Mouse (Mus musculus) megakaryocyte, embryonic 14.5 days (primary cell): ENCODE measurements around the gene Simc1. TPM values are rescaled to one million over a fixed set of nuclear protein-coding genes. Genes with fewer than 3 reads are reported as not detected.
"Not testable (repeated sequence)": the region's sequence is repeated elsewhere in the genome, so short reads cannot be mapped to it uniquely, and the experiment has no call there.

Experiments used
- H3K27me3 ChIP-seq: replicated peaks from 2 replicates; pipeline ENCODE3; 2012; ENCODE audit warnings: inconsistent platforms
- H3K36me3 ChIP-seq: replicated peaks from 2 replicates; pipeline ENCODE3; 2012; ENCODE audit warnings: low read length, inconsistent platforms, mixed read lengths
- H3K4me1 ChIP-seq: 2 replicates; pipeline ENCODE4 v1.6.1; 2012; ENCODE audit warnings: inconsistent platforms
- H3K4me3 ChIP-seq: replicated peaks from 2 replicates; pipeline ENCODE3; 2012; ENCODE audit warnings: moderate library complexity, mild to moderate bottlenecking, inconsistent platforms
- H3K9me3 ChIP-seq: 2 replicates; pipeline ENCODE4 v1.6.1; 2012; ENCODE audit warnings: inconsistent platforms
- FLI1 ChIP-seq: IDR thresholded peaks from 2 replicates; pipeline ENCODE4 v1.6.1; 2012; ENCODE audit warnings: low read length, inconsistent platforms, mixed read lengths
- GATA1 ChIP-seq: IDR thresholded peaks from 3 replicates; pipeline ENCODE4 v1.6.1; 2012; ENCODE audit warnings: mixed read lengths, low read length, inconsistent platforms, borderline replicate concordance
- polyA plus RNA-seq: library from polyadenylated mRNA; stranded (reverse); fragments of >175 nt; gene quantifications from 2 replicates; pipeline ENCODE4 v1.2.3, GENCODE M21; 2012; ENCODE audit warnings: low replicate concordance; ENCODE audit not compliant: insufficient read depth

Gene Simc1
- polyA plus RNA-seq, 1 experiment = 0.06 TPM

GRCm38 (mm10) chr13:54481498-54481897, 22.1 kb upstream of the Simc1 start:
- Histone ChIP-seq H3K36me3 (no peaks in the 10 kb centered on the region), H3K4me3 (no peak overlapping the region), H3K4me1 (peaks cover 4% of the 10 kb centered on the region), H3K27me3 (peaks cover 25% of the 10 kb centered on the region), H3K9me3 (peaks cover 6% of the 10 kb centered on the region)
- no peak for TF ChIP-seq GATA1
- no peak for TF ChIP-seq FLI1

GRCm38 (mm10) chr13:54490411-54490810, 13.2 kb upstream of the Simc1 start:
- H3K4me3 ChIP-seq = no peak overlapping the region
- peaks cover 39% of the 10 kb centered on the region for H3K4me1 ChIP-seq
- peaks cover 31% of the 10 kb centered on the region for H3K27me3 ChIP-seq
- H3K9me3 ChIP-seq = no peaks in the 10 kb centered on the region
- H3K36me3 ChIP-seq = no peaks in the 10 kb centered on the region
- no peak for TF ChIP-seq GATA1
- no peak for TF ChIP-seq FLI1

DNA sequence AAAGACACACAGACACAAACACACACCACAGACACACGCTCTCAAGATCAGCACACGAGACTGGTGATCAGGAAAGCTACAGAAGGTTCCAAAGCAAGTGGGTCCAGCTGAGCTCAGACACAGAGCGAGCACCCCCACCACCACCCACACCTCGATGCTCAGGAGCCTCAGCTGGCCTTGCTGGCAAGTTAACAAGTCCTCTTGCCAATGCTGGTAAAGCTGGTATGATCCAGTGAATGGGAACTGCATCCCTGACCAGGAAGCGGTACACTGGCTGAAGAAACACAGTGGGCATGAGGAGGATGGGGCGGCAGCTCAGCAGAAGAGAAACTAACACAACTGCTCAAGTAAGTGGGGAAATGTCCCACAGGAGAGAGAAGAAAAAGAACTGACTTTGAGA, 12.2 kb upstream of the Simc1 start:
- no peaks in the 10 kb centered on the region for H3K9me3 ChIP-seq
- H3K4me3 ChIP-seq = no peak overlapping the region
- peaks cover 47% of the 10 kb centered on the region for H3K4me1 ChIP-seq
- H3K27me3 ChIP-seq = peaks cover 31% of the 10 kb centered on the region
- TF ChIP-seq GATA1 (no peak), FLI1 (no peak)
- no peaks in the 10 kb centered on the region for H3K36me3 ChIP-seq

GRCm38 (mm10) chr13:54499551-54499950, 4.0 kb upstream of the Simc1 start:
- peaks cover 10% of the 10 kb centered on the region for H3K27me3 ChIP-seq
- H3K4me3 ChIP-seq, H3K9me3 ChIP-seq, H3K36me3 ChIP-seq: not testable (repeated sequence)
- H3K4me1 ChIP-seq = peaks cover 54% of the 10 kb centered on the region

- Histone ChIP-seq H3K27me3 (peaks cover 10% of the 10 kb centered on the region), H3K9me3 (no peaks in the 10 kb centered on the region), H3K4me3 (no peak overlapping the region), H3K36me3 (no peaks in the 10 kb centered on the region), H3K4me1 (peaks cover 47% of the 10 kb centered on the region)
- TF ChIP-seq FLI1 (no peak), GATA1 (no peak)
Observed at GRCm38 (mm10) chr13:54501352-54501751, 2.2 kb upstream of the Simc1 start.

- no peaks in the 10 kb centered on the region for H3K36me3 ChIP-seq
- H3K4me3 ChIP-seq = peak overlapping the region; percentile 42
- peaks cover 46% of the 10 kb centered on the region for H3K4me1 ChIP-seq
- H3K27me3 ChIP-seq = peaks cover 10% of the 10 kb centered on the region
- no peaks in the 10 kb centered on the region for H3K9me3 ChIP-seq
- TF ChIP-seq FLI1 = no peak
- TF ChIP-seq GATA1 = no peak
Observed at GRCm38 (mm10) chr13:54501957-54502690, 1.5 kb upstream of the Simc1 start.

GRCm38 (mm10) chr13:54503278-54503603, 338 bp upstream of the Simc1 start:
- Histone ChIP-seq H3K9me3 (no peaks in the 10 kb centered on the region), H3K4me3 (peak overlapping the region; percentile 94), H3K36me3 (no peaks in the 10 kb centered on the region), H3K27me3 (peaks cover 4% of the 10 kb centered on the region), H3K4me1 (peaks cover 42% of the 10 kb centered on the region)
- TF ChIP-seq FLI1 (no peak), GATA1 (no peak)

GRCm38 (mm10) chr13:54504611-54505260, 1.2 kb downstream of the Simc1 start:
- TF ChIP-seq FLI1 = no peak
- TF ChIP-seq GATA1 = no peak
- Histone ChIP-seq H3K9me3 (no peaks in the 10 kb centered on the region), H3K36me3 (no peaks in the 10 kb centered on the region), H3K27me3 (no peaks in the 10 kb centered on the region), H3K4me1 (peaks cover 42% of the 10 kb centered on the region), H3K4me3 (peak overlapping the region; percentile 94)

DNA sequence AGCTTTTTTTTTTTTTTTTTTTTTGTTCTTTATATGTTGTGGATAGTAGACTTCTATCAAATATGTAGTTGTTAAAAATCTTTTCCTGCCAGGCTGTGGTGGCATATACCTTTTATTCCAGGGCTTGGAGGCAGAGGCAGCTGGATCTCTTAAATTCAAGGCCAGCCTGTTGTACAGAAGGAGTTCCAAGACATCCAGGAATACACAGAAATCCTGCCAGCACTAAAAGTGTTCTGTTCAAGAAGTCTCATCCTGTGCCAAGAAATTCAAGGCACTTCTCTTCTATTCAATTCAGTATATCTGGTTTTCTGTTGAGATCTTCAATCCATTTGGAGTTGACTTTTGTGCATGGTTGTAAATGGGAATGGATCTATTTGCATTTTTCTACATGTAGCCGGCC, 2.3 kb downstream of the Simc1 start:
- H3K9me3 ChIP-seq = no peaks in the 10 kb centered on the region
- TF ChIP-seq FLI1 (no peak), GATA1 (no peak)
- H3K27me3 ChIP-seq = no peaks in the 10 kb centered on the region
- peaks cover 42% of the 10 kb centered on the region for H3K4me1 ChIP-seq
- H3K4me3 ChIP-seq = no peak overlapping the region
- no peaks in the 10 kb centered on the region for H3K36me3 ChIP-seq

- Histone ChIP-seq H3K4me1 (peaks cover 24% of the 10 kb centered on the region), H3K27me3 (no peaks in the 10 kb centered on the region), H3K9me3 (no peaks in the 10 kb centered on the region), H3K4me3 (no peak overlapping the region), H3K36me3 (peaks cover 19% of the 10 kb centered on the region)
- TF ChIP-seq GATA1 (no peak), FLI1 (no peak)
Observed at GRCm38 (mm10) chr13:54520221-54520620, 16.6 kb downstream of the Simc1 start.
